Mouse (Mus musculus) liver, embryonic 14.5 days (tissue): ENCODE measurements around the gene Ugt3a2.

Source experiments
- CTCF ChIP-seq: IDR thresholded peaks from 2 replicates; pipeline ENCODE4 v1.5.1; 2016; ENCODE audit warnings: antibody characterized with exemption, low read depth, control low read depth
- EP300 ChIP-seq: IDR thresholded peaks from 2 replicates; pipeline ENCODE4 v1.6.1; 2016; ENCODE audit warnings: antibody characterized with exemption, low read depth

GRCm38 (mm10) chr15:9348739-9349138 lies 13.4 kb downstream of the Ugt3a2 start:
- TF ChIP-seq CTCF (no peak), EP300 (no peak)
